Mouse (Mus musculus): ENCODE measurements at regions not wholly inside any gene's neighbourhood (a gene's known extent, or its start where the extent isn't known, plus 50 kb on each side); places are given as distances from the start of the nearest gene placed in this dataset.
"Not testable (repeated sequence)": the region's sequence is repeated elsewhere in the genome, so short reads cannot be mapped to it uniquely, and the experiment has no call there.

- DNase-seq (ENCODE audit: low spot score in 2 of 2) = no peak
Observed at GRCm38 (mm10) chr17:9268776-9269175, 153.1 kb upstream of the Gm17728 start.

- DNase-seq (ENCODE audit: low spot score in 2 of 2) = not testable (repeated sequence)
Observed at GRCm38 (mm10) chr17:9278046-9278445, 143.8 kb upstream of the Gm17728 start.

GRCm38 (mm10) chr17:9279481-9279880 lies 142.4 kb upstream of the Gm17728 start:
- no peak for DNase-seq (ENCODE audit: low spot score in 2 of 2)

- no peak for DNase-seq (ENCODE audit: low spot score in 2 of 2)
Observed at GRCm38 (mm10) chr17:9281891-9282290, 140.0 kb upstream of the Gm17728 start.

GRCm38 (mm10) chr17:9282333-9283176 lies 139.3 kb upstream of the Gm17728 start:
- DNase-seq (ENCODE audit: low spot score in 2 of 2) = no peak

- no peak for DNase-seq (ENCODE audit: low spot score in 2 of 2)
Observed at GRCm38 (mm10) chr17:9286431-9286830, 135.4 kb upstream of the Gm17728 start.

GRCm38 (mm10) chr17:9286834-9287233 lies 135.0 kb upstream of the Gm17728 start:
- DNase-seq (ENCODE audit: low spot score in 2 of 2) = no peak

- DNase-seq (ENCODE audit: low spot score in 2 of 2) = no peak
Observed at GRCm38 (mm10) chr17:9287682-9288081, 134.2 kb upstream of the Gm17728 start.

- DNase-seq (ENCODE audit: low spot score in 2 of 2) = no peak
Observed at GRCm38 (mm10) chr17:9291601-9292000, 130.3 kb upstream of the Gm17728 start.

- DNase-seq (ENCODE audit: low spot score in 2 of 2) = no peak
Observed at GRCm38 (mm10) chr17:9292296-9292695, 129.6 kb upstream of the Gm17728 start.

- DNase-seq (ENCODE audit: low spot score in 2 of 2) = no peak
Observed at GRCm38 (mm10) chr17:9296371-9296770, 125.5 kb upstream of the Gm17728 start.

GRCm38 (mm10) chr17:9298231-9298630 lies 123.6 kb upstream of the Gm17728 start:
- DNase-seq (ENCODE audit: low spot score in 2 of 2) = no peak

- no peak for DNase-seq (ENCODE audit: low spot score in 2 of 2)
Observed at GRCm38 (mm10) chr17:9301101-9301501, 120.8 kb upstream of the Gm17728 start.

GRCm38 (mm10) chr17:9308507-9308906 lies 113.4 kb upstream of the Gm17728 start:
- DNase-seq (ENCODE audit: low spot score in 2 of 2) = no peak

GRCm38 (mm10) chr17:9322772-9323171 lies 99.1 kb upstream of the Gm17728 start:
- no peak for DNase-seq (ENCODE audit: low spot score in 2 of 2)

GRCm38 (mm10) chr17:9328886-9329455 lies 92.9 kb upstream of the Gm17728 start:
- no peak for DNase-seq (ENCODE audit: low spot score in 2 of 2)

GRCm38 (mm10) chr17:9357572-9358159 lies 64.2 kb upstream of the Gm17728 start:
- DNase-seq (ENCODE audit: low spot score in 2 of 2) = no peak

Measured in spleen, postnatal 10 days (tissue).